Mouse (Mus musculus) embryonic fibroblast, embryonic 13.5 days (primary cell): Measurements from ENCODE around the gene Elmsan1. TPM values are rescaled to one million over a fixed set of nuclear protein-coding genes. Genes with fewer than 3 reads are reported as not detected.

Experiments
- H3K27ac ChIP-seq: 2 replicates; pipeline ENCODE4 v1.5.1; 2012; ENCODE audit warnings: low read length, control low read depth, inconsistent platforms; ENCODE audit not compliant: insufficient read depth
- H3K4me1 ChIP-seq: 2 replicates; pipeline ENCODE4 v1.6.1; 2011; ENCODE audit warnings: low read length; ENCODE audit not compliant: control insufficient read depth, insufficient read depth
- H3K4me3 ChIP-seq: 2 replicates; pipeline ENCODE4 v1.5.1; 2011; ENCODE audit warnings: mild to moderate bottlenecking, control low read depth, low read length; ENCODE audit not compliant: insufficient read depth
- CTCF ChIP-seq: IDR thresholded peaks from 2 replicates; pipeline ENCODE4 v1.5.1; 2011; ENCODE audit warnings: mild to moderate bottlenecking, control low read depth, low read length, moderate library complexity, borderline replicate concordance; ENCODE audit not compliant: insufficient read depth
- POLR2A ChIP-seq: IDR thresholded peaks from 2 replicates; pipeline ENCODE4 v1.6.1; 2011; ENCODE audit warnings: low read depth, mild to moderate bottlenecking, control low read depth, low read length, moderate library complexity
- polyA plus RNA-seq: library from polyadenylated mRNA; stranded (reverse); fragments of >200 nt; gene quantifications from 2 replicates; pipeline ENCODE4 v1.2.4, GENCODE M21; 2011; ENCODE audit warnings: low read depth; ENCODE audit not compliant: missing spikeins, insufficient read length

Elmsan1 gene
- polyA plus RNA-seq, 1 experiment: 20.6 TPM

DNA sequence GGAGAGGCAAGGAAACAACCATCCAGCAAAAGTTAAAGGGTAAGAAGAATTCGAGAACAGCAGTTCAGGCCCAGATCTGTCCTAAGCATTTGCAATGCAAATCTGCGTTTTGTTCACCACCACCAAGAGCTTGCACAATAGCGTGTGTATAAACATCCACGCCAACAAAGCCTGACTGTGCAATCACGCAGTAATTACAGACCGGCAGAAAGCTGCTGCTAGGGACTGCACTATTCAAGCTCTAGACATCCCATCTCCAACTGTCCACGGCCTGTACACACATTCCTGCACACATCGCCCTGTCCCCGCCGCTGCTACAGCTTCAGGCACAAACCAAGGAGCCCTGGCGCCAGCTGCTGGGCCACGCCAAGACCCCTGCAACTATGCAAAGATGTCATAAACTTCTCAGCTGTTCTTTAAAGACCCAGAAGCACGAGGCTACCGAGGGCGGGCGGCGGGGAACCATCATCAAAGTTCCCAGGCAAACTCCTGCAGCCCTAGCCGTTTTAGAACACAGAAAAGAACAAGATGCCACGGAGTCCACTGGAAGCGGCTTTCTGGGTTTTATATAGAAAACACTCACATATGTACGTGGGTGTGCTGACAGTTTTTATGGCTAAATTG is 1.1 kb downstream of the Elmsan1 start:
- Histone ChIP-seq H3K4me1 (peaks cover 4% of the 10 kb centered on the region), H3K27ac (peak overlapping the region; percentile 90), H3K4me3 (peak overlapping the region; percentile 72)
- peak; percentile 12; the same call in 1 of the 2 replicates for TF ChIP-seq POLR2A
- no peak for TF ChIP-seq CTCF

DNA sequence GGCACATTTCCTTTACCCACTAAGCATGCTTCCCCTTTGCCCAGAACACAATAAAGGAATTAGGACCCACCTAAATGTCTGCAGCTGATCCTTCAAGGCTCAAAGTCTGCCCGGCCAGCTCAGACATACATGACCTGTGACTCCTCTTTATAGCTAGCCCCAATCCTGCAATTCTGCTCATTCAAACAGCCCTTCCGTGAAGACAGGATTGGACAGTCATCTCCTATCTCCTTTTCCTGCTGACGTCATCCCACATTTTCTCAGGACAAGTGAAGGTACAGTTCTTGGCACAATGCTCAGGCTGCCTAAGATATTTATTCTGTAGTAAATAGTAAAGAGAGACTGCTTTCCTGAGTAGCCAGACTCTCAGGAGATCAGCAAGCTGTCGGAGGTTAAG is 1.6 kb downstream of the Elmsan1 start:
- Histone ChIP-seq H3K4me1 (peaks cover 7% of the 10 kb centered on the region), H3K4me3 (peak overlapping the region; percentile 72), H3K27ac (peak overlapping the region; percentile 90)
- TF ChIP-seq CTCF: no peak
- no peak for TF ChIP-seq POLR2A

DNA sequence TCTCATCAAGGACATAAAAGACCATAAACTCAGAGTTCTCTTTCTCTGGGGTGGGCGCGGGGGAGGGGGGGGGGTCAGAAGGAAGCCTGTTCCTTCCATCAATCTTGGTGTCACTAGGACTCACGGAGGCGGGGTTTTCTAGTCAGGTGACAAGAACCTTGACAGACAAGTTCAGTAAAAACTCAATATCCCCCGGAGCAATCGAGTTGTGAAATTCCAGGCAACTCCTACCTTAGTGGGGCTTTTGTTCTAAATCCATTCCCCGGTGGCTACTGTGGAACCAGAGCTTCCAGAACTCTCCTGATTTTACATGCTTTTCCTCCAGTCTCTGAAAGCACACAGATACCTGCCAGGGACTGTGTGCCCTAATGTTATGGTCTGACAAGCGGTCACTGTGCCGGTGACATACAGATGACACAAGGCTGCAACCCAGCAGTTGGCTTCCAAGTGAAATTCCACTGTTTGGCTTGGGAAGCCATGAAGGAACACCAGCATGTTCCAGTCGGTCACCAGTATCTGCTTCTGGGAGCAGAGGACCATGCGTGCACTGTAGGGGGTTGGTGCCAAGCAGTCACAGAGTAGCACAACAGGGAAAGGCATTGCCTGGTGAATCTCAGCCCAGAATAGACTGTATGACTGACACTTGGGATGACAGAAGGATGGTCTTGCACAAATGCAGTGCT is 2.8 kb downstream of the Elmsan1 start:
- Histone ChIP-seq H3K27ac (no peak overlapping the region), H3K4me3 (no peak overlapping the region), H3K4me1 (peaks cover 7% of the 10 kb centered on the region)
- no peak for TF ChIP-seq POLR2A
- TF ChIP-seq CTCF: no peak

DNA sequence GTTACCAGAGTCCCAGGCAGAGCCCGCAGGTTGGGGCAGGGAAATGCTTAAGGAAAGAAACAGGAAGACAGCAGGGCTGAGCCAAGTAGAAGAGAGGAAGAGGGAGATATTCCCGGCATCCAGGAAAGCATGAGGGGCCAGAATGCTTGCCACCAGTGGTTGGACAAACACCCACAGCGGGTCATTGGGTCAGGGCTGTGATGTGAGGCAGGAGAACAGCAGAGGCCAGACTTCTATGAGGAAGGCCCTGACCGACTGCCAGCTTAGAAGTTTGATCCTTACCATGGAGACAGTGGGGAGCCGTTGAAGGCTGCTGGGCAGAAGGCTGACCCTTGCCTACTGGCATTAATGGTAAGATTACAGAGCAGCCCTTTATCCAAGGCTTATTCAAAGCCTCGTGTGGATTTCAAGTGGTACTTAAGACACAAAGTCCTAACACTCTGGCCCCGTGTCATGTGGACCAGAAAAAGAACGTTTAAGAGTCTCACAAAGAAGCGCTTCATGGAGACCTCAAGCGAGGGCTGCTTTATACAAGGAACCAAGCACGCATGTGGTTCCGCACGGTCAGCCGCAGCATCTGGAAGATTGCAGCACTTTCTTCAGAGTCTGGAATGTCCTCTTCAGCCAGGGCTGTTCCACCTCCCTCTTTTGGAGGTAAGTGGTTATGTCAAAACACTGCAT is 4.0 kb downstream of the Elmsan1 start:
- TF ChIP-seq CTCF: no peak
- no peak for TF ChIP-seq POLR2A
- Histone ChIP-seq H3K4me1 (peaks cover 5% of the 10 kb centered on the region), H3K27ac (no peak overlapping the region), H3K4me3 (no peak overlapping the region)

DNA sequence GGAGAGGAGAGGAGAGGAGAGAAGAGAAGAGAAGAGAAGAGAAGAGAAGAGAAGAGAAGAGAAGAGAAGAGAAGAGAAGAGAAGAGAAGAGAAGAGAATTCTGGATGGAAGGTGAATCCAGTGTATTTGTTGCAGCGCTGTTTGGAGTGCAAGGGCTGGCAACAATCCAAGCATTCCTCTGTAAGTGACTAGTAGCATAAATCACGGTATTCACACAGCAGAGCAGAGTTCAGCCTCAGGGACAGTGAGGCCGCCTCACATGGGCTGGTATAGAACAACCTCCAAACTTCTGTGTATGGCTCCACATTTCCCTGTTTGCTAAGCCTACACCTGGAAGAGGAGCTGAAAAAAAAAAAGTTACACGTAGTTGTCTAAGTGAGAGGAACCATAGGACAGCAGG is 6.4 kb downstream of the Elmsan1 start:
- TF ChIP-seq POLR2A: no peak
- TF ChIP-seq CTCF: no peak
- H3K4me1 ChIP-seq: peaks cover 5% of the 10 kb centered on the region
- H3K4me3 ChIP-seq: no peak overlapping the region
- no peak overlapping the region for H3K27ac ChIP-seq

DNA sequence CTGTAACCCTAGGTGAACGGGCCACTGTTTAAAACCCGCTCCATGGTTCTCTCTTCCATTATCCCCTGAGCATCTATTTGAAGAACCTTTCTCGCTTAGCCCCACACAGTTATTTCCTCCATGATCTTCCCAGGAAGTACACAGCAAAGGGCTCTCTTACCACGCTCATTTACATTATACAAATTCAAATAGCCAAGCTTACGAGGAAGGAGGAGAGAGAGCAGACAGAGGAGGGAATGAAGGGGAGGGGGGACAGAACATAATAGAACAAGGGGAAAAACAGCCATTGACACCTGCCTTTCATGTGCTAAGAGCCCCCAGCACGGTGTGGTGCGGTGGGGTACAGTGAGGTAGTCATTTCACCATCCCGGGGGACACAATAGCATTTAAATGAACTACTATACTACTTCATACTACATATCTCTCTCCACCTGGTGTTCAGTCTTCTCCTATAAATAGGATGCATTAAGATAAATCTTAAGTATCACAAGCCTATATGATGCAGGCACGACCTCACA is 7.6 kb downstream of the Elmsan1 start:
- H3K27ac ChIP-seq: no peak overlapping the region
- no peak overlapping the region for H3K4me3 ChIP-seq
- H3K4me1 ChIP-seq: peaks cover 5% of the 10 kb centered on the region
- no peak for TF ChIP-seq POLR2A
- TF ChIP-seq CTCF: no peak

DNA sequence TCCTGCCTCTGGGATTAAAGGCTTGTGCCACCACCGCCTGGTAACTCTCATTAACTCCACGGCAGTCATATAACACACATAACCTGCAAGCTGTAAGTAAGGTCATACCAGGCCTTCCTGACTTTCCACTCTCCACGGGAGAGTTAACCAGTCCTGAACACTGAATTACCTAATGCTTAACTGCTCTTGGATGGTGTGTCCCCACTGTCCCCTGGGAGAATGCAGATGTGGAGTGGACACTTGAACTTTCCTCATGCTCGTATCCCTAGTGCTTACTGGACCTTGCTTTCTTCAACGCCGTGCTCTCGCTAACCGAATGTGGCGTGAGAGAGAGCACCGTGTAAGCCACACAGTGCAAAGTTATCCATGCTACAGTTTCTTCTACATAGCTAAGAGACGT is 8.4 kb downstream of the Elmsan1 start:
- H3K4me3 ChIP-seq: no peak overlapping the region
- no peak overlapping the region for H3K27ac ChIP-seq
- peaks cover 5% of the 10 kb centered on the region for H3K4me1 ChIP-seq
- TF ChIP-seq POLR2A (no peak), CTCF (no peak)

DNA sequence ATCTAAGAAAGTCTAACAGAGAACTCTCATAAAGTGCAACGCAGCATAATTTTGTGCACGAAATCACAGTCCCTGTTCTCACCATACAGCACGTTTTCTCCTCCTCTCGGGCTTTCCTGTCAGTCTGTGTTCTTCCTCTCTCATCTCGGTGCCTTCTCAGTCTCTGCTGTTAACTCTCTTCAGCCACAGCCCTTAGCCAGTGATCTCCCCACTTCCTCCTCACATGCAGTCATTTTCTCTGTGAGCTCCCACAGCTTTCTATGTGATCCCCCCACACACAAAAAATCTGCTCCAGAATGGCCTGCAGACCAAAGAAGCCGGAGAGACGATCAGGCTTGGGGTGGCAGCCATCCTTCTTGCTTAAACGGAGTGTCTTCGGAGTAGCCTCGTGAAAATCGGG is 9.6 kb downstream of the Elmsan1 start:
- TF ChIP-seq CTCF: no peak
- TF ChIP-seq POLR2A: no peak
- Histone ChIP-seq H3K27ac (no peak overlapping the region), H3K4me1 (peaks cover 5% of the 10 kb centered on the region), H3K4me3 (no peak overlapping the region)

DNA sequence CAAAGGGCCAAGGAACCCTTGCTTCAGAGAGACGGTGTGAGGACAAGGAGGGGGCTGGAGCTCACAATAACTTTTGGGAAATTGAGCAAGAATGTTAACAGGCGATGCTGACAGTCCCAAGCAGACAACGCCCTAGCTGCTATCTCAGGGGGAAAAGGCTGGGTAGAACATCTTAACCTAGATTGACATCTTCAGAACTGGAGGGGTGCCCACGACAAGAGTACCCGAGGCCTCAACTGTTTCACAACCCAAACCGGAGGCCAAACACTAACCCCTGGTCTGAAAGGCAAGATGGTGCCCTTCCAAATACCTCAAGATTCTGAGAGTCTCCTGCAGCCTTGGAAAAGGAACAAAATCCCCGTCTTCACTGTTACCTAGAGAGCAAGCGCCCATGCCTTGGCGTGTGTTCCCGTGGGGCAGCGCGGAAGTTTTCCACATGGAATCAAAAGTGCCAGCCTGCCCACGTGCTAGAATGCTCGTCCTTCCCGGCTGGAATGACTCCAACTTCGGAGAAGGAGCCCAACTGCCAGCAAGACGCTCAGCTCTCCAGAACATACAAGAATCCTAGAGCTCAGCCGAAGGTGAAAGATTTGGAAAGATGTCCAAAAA is 11.4 kb downstream of the Elmsan1 start:
- H3K4me1 ChIP-seq: no peaks in the 10 kb centered on the region
- H3K27ac ChIP-seq: no peak overlapping the region
- TF ChIP-seq CTCF: no peak
- no peak for TF ChIP-seq POLR2A
- no peak overlapping the region for H3K4me3 ChIP-seq
